ENCODE assay signal across 16 mouse cellular contexts in the genomic region with DNA sequence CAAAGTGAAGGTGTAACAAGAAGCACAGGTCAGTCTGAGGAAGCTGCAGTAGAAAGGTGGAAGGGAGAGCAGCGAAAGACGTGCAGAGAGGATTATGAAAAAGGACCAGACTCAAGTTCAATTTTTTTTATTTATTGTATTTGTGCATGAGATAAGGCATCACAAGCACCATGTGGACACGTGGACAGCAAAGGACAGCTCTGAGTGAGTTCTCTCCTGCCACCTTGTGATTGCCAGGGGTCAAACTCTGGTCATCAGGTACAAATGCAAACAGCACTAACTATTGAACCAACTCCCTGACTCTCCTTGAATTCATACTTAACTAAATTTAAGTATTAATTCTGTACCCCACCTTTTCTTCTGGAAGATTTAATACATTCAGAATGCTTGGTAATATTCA.
"Had no signal": no experiment of that assay in that cellular context is flagged by ENCODE, and none has a peak within 500 bp of the region (broad histone marks: within the 10 kb centered on the region; RNA-seq: fewer than 3 reads in every experiment).

No protein-coding gene starts in this region.

- H3K36me3 ChIP-seq: neural tube, embryonic 13.5 days; neural tube, embryonic 15.5 days; stomach, embryonic 15.5 days had no signal

- DNase-seq: retina, postnatal 1 day; right cerebral cortex, adult 18-20 months; right cerebral cortex, postnatal 14 days; right cerebral cortex, postnatal 25 days; right cerebral cortex, postnatal 4 days; spleen, adult 18-20 months; thymus, adult 18-20 months; thymus, adult 2 months; thymus, postnatal 14 days; thymus, postnatal 25 days; thymus, postnatal 36 days; thymus, postnatal 4 days had no signal

- H3K9ac ChIP-seq: neural tube, embryonic 13.5 days; neural tube, embryonic 15.5 days; stomach, embryonic 15.5 days had no signal

- H3K4me2 ChIP-seq: neural tube, embryonic 13.5 days; neural tube, embryonic 15.5 days; stomach, embryonic 15.5 days had no signal

- H3K27me3 ChIP-seq: neural tube, embryonic 13.5 days; neural tube, embryonic 15.5 days; stomach, embryonic 15.5 days had no signal

- H3K27ac ChIP-seq: neural tube, embryonic 13.5 days; neural tube, embryonic 15.5 days; stomach, embryonic 15.5 days; stomach, postnatal 0 days had no signal

- H3K9me3 ChIP-seq: neural tube, embryonic 13.5 days; neural tube, embryonic 15.5 days; stomach, embryonic 15.5 days had no signal

- H3K4me1 ChIP-seq: neural tube, embryonic 13.5 days; neural tube, embryonic 15.5 days; stomach, embryonic 15.5 days had no signal

- H3K4me3 ChIP-seq: neural tube, embryonic 13.5 days; neural tube, embryonic 15.5 days; stomach, embryonic 15.5 days had no signal
